Mouse (Mus musculus) testis, adult 2 months (tissue): ENCODE data around the gene Hoxb7. TPM values are rescaled to one million over a fixed set of nuclear protein-coding genes. Genes with fewer than 3 reads are reported as not detected.
A peak's percentile ranks its signal among the peaks of the same experiment; 100 is the strongest.

ENCODE experiments used
- H3K27ac ChIP-seq: fragments of 200-500 bp; 2 replicates; pipeline ENCODE4 v1.5.1; 2012; ENCODE audit warnings: low read depth, low read length; ENCODE audit not compliant: control insufficient read depth, insufficient read depth
- H3K27me3 ChIP-seq: fragments of 200-500 bp; 2 replicates; pipeline ENCODE4 v1.6.1; 2012; ENCODE audit warnings: mild to moderate bottlenecking, low read length, moderate library complexity; ENCODE audit not compliant: control insufficient read depth, insufficient read depth
- H3K36me3 ChIP-seq: fragments of 200-500 bp; 2 replicates; pipeline ENCODE4 v1.6.1; 2012; ENCODE audit warnings: mild to moderate bottlenecking, low read length; ENCODE audit not compliant: control insufficient read depth, insufficient read depth
- H3K4me1 ChIP-seq: fragments of 200-500 bp; 2 replicates; pipeline ENCODE4 v1.6.1; 2012; ENCODE audit warnings: low read length; ENCODE audit not compliant: control insufficient read depth, insufficient read depth
- H3K4me3 ChIP-seq: fragments of 200-500 bp; 2 replicates; pipeline ENCODE4 v1.5.1; 2012; ENCODE audit warnings: low read depth, mild to moderate bottlenecking, low read length, moderate library complexity, mixed read lengths; ENCODE audit not compliant: control insufficient read depth
- CTCF ChIP-seq: fragments of 200-500 bp; IDR thresholded peaks from 2 replicates; pipeline ENCODE4 v1.5.1; 2012; ENCODE audit warnings: low read depth, mild to moderate bottlenecking, inconsistent platforms, low read length, moderate library complexity; ENCODE audit not compliant: control insufficient read depth, insufficient read depth, insufficient replicate concordance
- POLR2A ChIP-seq: fragments of 200-500 bp; IDR thresholded peaks from 2 replicates; pipeline ENCODE4 v1.6.1; 2012; ENCODE audit warnings: low read depth, mild to moderate bottlenecking, inconsistent platforms, low read length, moderate library complexity; ENCODE audit not compliant: control insufficient read depth
- polyA plus RNA-seq: library from polyadenylated mRNA; depleted of rRNA; stranded (reverse); fragments of >200 nt; gene quantifications from 2 replicates; pipeline ENCODE4 v1.2.3, GENCODE M21; 2012; rRNA removed

Gene Hoxb7
- polyA plus RNA-seq, 1 experiment, result not detected

DNA sequence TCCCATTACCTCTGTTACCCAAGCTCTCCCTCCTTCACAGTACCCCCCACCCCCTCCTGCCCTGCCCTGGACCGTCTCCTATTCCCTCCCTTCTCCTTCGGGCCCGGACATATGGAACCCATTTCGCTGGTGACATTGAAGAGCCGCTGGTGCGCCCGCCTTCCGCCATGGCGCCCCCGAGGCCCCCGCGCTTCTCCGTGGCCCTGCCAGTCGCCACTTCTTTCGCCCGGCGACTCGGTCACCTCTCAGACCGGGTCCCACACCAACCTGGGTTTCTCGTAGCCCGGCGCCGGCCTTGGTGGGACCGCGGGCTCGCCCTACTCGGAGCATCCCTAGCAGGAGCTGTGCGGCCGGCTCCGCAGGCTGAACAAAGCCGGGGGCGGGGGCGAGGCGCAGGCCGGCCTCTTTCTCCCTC lies 46.2 kb downstream of the Hoxb7 start:
- no peak for TF ChIP-seq CTCF
- no peak for TF ChIP-seq POLR2A
- peaks cover 5% of the 10 kb centered on the region for H3K4me1 ChIP-seq
- H3K36me3 ChIP-seq, result no peaks in the 10 kb centered on the region
- H3K4me3 ChIP-seq, result peak overlapping the region; percentile 15; the same call in 1 of the 2 replicates
- H3K27me3 ChIP-seq, result peaks cover 3% of the 10 kb centered on the region; the same call in 1 of the 2 replicates
- no peak overlapping the region for H3K27ac ChIP-seq

DNA sequence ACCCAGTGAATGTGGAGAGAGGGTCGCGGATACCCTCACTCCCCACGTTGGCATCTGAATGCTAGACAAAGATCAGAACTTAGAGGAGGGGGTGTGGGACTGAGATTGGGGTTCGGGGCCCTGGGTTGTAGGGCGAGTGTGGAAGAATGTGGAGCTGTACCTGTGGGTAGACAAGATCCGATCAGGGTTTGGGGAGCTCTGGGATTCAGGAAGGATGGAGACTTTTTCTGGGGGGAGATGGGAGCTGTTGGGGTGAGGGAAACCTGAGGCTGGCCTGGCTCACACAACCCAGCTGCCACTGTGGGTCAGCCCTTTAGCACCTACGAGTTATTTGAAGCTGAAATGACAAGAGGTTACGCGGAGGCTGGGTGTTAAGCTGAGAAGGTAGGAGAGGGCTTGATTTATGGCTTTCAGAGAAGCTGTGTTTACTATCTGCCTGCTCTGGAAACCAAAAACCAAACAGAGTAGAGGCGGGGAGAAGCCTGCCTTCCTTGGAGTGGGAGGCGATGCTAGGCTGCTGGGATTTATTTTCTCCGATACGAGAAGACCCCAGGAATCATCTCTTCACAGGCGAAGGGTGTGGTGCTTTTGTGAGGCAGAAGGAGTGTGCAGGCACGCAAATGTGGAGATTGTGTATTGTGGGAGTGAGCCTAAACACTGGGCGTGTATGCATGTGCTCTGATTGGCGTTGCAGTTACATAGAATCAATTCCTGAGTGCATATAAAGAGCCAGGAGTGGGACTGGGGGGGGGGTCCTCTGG lies 47.0 kb downstream of the Hoxb7 start:
- peak overlapping the region; percentile 8 for H3K4me3 ChIP-seq
- H3K36me3 ChIP-seq, result no peaks in the 10 kb centered on the region
- peaks cover 5% of the 10 kb centered on the region for H3K4me1 ChIP-seq
- peaks cover 3% of the 10 kb centered on the region; the same call in 1 of the 2 replicates for H3K27me3 ChIP-seq
- H3K27ac ChIP-seq, result no peak overlapping the region
- TF ChIP-seq POLR2A, result no peak
- no peak for TF ChIP-seq CTCF

DNA sequence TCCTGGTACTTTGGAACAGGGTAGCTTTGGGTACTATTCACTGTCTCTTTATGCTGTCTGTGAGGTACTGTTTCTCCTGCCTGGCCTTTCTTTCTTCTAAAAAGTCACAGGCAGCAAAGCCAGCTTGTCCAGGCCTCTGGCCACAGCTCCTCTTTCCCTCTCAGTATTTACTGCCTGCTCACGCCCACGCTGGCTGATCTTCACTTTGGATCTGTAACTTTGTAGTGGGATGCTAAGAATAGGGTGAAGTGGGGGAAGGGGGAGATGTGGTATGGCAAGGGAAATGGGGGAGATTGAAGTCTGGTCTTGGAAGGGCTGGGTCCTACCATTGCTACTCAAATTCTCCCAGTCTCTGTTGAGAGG lies 47.6 kb downstream of the Hoxb7 start:
- Histone ChIP-seq H3K36me3 (no peaks in the 10 kb centered on the region), H3K27me3 (peaks cover 3% of the 10 kb centered on the region; the same call in 1 of the 2 replicates), H3K4me3 (no peak overlapping the region), H3K4me1 (peaks cover 5% of the 10 kb centered on the region), H3K27ac (no peak overlapping the region)
- TF ChIP-seq POLR2A (no peak), CTCF (no peak)

DNA sequence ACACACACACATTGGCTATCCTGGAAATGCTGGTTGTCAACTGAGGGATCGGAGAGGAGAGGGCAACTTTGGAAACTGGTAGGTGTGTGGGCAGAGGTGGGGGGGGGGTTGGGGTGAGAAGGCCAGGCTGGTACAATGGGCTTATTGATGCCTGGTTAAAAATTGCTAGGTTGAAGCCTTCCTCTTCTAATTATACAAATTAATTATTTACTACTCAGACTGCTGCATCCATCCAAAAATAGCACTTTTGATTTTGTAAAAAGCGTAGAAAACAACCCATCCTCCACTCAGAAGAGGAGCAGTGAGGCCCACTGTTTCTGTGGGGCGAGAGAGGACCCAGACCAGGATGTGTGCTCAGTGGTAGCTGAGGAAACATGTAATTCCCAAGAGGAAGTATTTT lies 48.6 kb downstream of the Hoxb7 start:
- H3K27me3 ChIP-seq, result peaks cover 3% of the 10 kb centered on the region; the same call in 1 of the 2 replicates
- H3K27ac ChIP-seq, result no peak overlapping the region
- no peaks in the 10 kb centered on the region for H3K36me3 ChIP-seq
- H3K4me1 ChIP-seq, result peaks cover 5% of the 10 kb centered on the region
- TF ChIP-seq POLR2A, result no peak
- TF ChIP-seq CTCF, result no peak
- no peak overlapping the region for H3K4me3 ChIP-seq

DNA sequence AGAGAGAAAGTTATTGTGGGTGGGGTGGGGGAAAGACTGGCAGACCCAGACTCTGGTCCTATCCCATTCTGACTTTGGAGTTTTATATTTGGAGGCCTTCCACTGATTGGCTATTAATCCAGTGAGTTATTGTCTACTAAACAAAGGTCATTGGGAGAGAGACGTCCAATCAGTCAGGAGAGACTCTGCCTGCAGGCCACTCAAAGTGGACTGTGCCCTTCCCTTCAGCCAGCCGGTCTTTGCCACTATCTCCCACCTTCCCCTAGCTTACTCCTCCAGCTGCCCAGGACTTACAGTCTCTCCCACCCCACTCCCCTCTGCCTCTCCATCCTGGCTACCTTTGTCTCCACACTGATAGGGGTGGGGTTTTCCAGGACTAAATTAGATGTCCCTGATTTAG lies 50.2 kb downstream of the Hoxb7 start:
- Histone ChIP-seq H3K4me1 (peaks cover 7% of the 10 kb centered on the region), H3K27me3 (peaks cover 9% of the 10 kb centered on the region), H3K27ac (no peak overlapping the region), H3K36me3 (no peaks in the 10 kb centered on the region), H3K4me3 (no peak overlapping the region)
- no peak for TF ChIP-seq CTCF
- no peak for TF ChIP-seq POLR2A

DNA sequence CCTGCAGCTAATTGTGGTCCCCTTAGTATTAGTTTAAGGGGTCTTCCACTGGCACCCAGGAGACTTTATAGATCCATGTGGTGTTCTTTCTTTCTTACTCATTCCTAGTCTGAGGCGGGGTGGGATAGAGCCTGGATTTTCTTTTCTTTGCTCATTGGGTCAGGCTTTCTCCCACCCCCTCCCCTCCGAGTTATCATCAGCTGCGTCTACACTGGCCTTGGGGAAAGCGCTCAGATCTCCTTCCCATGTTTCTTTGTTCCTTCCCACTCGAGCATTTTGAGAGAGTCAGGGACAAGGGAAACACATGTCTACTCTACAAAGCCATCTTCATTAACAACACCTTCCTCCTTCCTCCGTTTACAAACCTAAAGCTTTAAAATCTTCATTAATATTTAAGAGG lies 50.6 kb downstream of the Hoxb7 start:
- no peak overlapping the region for H3K27ac ChIP-seq
- H3K4me3 ChIP-seq, result no peak overlapping the region
- peaks cover 10% of the 10 kb centered on the region for H3K4me1 ChIP-seq
- peaks cover 13% of the 10 kb centered on the region for H3K27me3 ChIP-seq
- H3K36me3 ChIP-seq, result no peaks in the 10 kb centered on the region
- TF ChIP-seq CTCF (no peak), POLR2A (no peak)

DNA sequence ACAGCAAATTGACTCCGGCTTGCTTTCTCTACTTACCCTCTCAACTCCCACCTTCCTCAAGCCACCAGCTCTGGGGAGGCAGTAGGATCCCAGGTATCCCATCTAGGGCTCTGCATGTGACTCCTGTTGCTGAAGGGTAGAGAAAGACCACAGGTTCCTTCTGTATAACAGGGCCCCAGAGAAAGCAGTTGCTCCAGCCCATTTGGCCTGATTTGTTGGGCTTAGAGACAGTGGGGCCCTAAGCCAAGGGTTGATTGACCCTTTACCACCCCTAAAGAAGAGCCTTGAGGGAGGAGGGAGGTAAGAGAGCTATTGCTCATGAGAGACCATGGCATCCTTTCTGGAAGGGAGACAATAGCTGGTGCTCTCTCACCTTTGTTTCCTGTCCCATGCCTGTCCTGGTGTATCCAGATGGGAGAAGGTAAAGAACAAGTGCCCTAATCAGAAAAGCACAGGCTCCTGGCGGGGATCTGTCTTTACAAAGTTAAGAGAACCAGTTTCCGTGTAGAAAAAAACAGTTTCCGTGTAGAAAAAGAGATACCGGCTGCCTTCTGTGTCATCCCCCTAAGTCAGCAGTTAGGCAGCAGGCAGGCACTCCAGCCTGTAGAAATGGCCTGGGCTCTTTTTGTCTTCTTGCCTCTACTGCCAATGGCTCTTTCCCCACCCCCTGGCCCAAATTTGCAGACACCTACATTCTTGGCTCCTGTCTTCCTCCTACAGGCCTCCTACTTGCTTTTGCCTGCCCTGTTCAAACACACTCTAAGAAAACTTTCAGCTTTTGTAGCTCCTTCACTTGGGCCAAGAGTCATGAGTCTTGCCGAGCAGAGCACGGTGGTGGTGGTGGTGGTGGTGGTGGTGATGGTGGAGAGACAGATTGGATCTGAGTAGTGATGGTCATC lies 52.8 kb downstream of the Hoxb7 start:
- Histone ChIP-seq H3K27ac (no peak overlapping the region), H3K4me1 (peaks cover 10% of the 10 kb centered on the region), H3K4me3 (no peak overlapping the region), H3K27me3 (peaks cover 15% of the 10 kb centered on the region), H3K36me3 (no peaks in the 10 kb centered on the region)
- TF ChIP-seq POLR2A (no peak), CTCF (no peak)

Other genes with a start within 250 kb of the Hoxb7 start
- gene Ube2z, start 221.2 kb upstream of the Hoxb7 start, polyA plus RNA-seq, result 19.1 and 21.2 TPM in 2 replicates
- 234 and 248 TPM in 2 replicates for gene Atp5g1, start 211.0 kb upstream of the Hoxb7 start, polyA plus RNA-seq
- 0.08 and 0.15 TPM in 2 replicates for gene Calcoco2, start 174.7 kb upstream of the Hoxb7 start, polyA plus RNA-seq
- 90.4 and 94.5 TPM in 2 replicates for gene Ttll6, start 152.8 kb upstream of the Hoxb7 start, polyA plus RNA-seq
- 0.04 TPM in 2 replicates for gene Hoxb13, start 92.3 kb upstream of the Hoxb7 start, polyA plus RNA-seq
- 0.36 and 1.0 TPM in 2 replicates for gene Hoxb9, start 15.2 kb upstream of the Hoxb7 start, polyA plus RNA-seq
- gene Hoxb8, start 4.7 kb upstream of the Hoxb7 start, polyA plus RNA-seq, result 0.11 and 6.9 TPM in 2 replicates
- gene Hoxb6, start 5.9 kb downstream of the Hoxb7 start, polyA plus RNA-seq, result 0.15 and 3.4 TPM in 2 replicates
- gene Hoxb5, start 16.7 kb downstream of the Hoxb7 start, polyA plus RNA-seq, result 0.14 and 0.67 TPM in 2 replicates
- 0.07 and 1.3 TPM in 2 replicates for gene Hoxb4, start 31.6 kb downstream of the Hoxb7 start, polyA plus RNA-seq
- gene Hoxb3, start 36.7 kb downstream of the Hoxb7 start, polyA plus RNA-seq, result 5.6 and 6.7 TPM in 2 replicates
- gene Hoxb2, start 63.9 kb downstream of the Hoxb7 start, polyA plus RNA-seq, result 0.20 and 1.2 TPM in 2 replicates
- gene Hoxb1, start 79.1 kb downstream of the Hoxb7 start, polyA plus RNA-seq, result not detected in 2 replicates
- gene Skap1, start 178.0 kb downstream of the Hoxb7 start, polyA plus RNA-seq, result 1.5 and 2.3 TPM in 2 replicates